Mouse (Mus musculus): ENCODE results near the gene Gm49384.
"Not testable (repeated sequence)": the region's sequence is repeated elsewhere in the genome, so short reads cannot be mapped to it uniquely, and the experiment has no call there.

Gm49384 gene

DNA sequence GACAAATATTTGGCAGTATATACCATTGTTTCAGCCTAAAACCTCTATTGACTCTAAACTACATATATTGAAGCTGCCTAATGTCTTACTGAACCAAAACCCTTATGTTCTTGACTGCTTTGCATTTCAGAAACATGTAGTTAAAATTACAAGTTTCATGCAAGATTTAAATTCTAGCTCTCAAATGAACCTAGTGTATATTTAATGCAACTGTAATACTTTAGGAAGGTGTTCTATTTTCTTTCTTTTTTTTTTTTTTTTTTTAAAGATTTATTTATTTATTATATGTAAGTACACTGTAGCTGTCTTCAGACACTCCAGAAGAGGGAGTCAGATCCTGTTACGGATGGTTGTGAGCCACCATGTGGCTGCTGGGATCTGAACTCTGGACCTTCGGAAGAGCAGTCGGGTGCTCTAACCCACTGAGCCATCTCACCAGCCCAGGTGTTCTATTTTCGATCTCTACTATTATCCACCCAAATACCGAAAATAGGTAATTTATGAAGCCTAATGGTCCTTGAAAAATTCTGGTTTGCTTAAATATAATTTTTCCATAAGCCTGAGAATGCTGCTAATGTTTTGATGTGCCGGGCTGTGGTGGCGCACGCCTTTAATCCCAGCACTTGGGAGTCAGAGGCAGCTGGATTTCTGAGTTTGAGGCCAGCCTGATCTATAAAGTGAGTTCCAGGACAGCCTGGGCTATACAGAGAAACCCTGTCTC, 37.0 kb downstream of the Gm49384 start:
- DNase-seq: not testable (repeated sequence)

- DNase-seq: no peak
Observed at GRCm38 (mm10) chr12:69164904-69165303, 39.2 kb downstream of the Gm49384 start.

DNA sequence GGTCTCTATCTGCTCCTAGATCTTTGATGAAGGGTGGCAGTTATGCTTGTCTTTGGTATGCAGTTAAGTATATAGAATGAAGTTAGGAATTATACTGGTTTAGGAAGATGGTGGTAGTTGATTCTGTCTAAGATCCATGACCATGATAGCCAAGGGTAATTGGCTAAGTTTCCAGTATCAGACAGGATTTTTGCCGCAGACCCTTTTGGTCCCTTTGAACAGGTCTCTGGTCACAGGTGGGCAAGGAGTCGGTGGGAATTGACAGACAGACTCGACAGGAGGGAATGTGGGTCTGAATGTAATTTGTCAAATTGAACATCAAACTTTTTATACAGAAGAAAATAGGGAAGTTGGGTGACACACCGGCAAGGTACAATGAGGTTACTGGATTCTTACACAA, 40.5 kb downstream of the Gm49384 start:
- not testable (repeated sequence) for DNase-seq

DNA sequence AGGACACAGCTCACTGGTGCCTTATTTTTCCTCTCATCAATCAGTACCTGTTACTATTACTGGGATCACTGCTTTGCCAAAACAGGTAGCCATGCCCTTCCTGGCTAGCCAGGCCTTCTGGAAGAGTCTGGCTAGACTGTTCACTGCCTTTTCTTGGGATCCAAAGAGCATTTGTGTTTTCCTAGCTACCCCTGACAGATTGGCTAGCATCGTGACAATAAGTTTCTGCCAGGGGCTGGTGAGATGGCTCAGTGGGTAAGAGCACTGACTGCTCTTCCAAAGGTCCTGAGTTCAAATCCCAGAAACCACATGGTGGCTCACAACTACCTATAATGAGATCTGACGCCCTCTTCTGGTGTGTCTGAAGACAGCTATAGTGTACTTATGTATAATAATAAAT, 43.4 kb downstream of the Gm49384 start:
- DNase-seq: not testable (repeated sequence)

GRCm38 (mm10) chr12:69159578-69159940, 44.5 kb downstream of the Gm49384 start:
- no peak for DNase-seq

- peak; percentile 97 to 99 for DNase-seq
Observed at GRCm38 (mm10) chr12:69158765-69159577, 45.1 kb downstream of the Gm49384 start, which contains the start of gene Rps29. Gene Rps29 (minus strand): TSS chr12:69159186.

DNA sequence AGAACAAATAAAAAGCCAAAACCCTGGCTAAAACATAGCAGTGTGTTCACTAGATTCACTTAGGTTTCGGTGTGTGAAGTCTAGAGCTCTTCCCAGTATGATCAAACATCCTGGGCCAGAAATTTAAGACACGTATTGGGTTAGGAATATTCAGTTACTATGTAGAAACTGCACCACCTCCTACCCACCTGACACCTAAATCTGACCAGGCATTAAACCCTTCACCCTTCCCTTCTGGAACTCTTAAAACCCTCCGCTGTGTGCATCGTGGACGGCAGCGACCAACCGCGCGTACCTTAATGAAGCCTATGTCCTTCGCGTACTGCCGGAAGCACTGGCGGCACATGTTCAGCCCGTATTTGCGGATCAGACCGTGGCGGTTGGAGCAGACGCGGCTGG, 45.7 kb downstream of the Gm49384 start:
- DNase-seq: no peak

DNA sequence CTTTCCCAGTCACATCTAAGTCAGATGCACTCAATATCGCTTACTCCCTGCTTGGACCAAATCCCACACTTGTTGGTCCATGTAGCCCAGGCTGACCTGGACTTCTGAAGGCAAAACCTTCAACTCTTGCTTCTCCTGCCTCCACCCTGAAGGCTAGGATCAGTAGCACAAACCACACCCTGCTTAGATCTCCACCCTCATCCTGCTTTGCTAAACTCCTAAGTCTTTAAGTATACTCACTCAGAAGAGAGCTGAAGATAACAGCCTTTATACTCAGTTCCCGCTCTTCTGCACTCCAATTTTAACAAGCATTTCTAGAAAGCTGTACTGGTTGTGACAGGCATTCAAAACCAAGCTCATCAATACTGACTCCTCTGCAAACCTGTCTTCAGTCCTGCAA, 47.0 kb downstream of the Gm49384 start:
- no peak for DNase-seq

DNA sequence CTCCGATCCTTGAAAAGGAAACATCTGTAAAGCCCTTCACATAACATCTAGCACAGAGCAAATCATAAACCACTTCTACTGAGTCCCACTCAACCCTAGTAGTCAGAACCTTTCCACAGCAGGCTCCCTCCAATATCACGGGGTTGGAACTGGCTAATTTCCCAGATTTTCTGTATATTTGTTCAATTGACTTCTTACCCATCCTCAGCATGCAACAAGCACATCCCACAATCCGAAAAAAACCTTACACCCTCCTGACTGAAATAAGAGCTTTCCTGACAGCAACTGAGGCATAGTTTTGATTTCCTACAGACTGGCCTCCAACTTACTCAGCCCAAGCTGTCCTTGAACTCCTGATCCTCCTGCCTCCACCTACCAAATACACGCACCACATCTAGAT, 47.6 kb downstream of the Gm49384 start:
- no peak for DNase-seq

DNA sequence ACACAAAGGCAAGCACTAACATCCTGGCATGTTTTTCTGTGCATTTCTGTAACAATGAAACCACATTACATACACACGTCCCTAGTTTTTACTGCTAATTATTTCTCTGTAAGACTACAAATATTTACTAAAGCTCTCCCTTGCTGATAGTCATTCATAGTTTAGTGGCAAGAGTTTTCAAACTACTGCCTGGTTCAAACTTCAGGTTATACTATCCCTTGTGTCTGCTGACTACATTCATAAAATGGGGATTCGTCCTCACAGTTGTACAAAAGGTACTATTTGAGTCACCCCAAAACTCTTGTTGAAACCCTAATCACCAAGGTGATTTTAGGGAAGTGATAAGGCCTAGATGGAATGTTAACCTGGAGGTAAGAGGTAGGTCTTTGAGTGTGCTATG, 48.1 kb downstream of the Gm49384 start:
- no peak for DNase-seq

GRCm38 (mm10) chr12:69150049-69150448, 54.0 kb downstream of the Gm49384 start:
- DNase-seq: no peak

GRCm38 (mm10) chr12:69147166-69147735, 56.8 kb downstream of the Gm49384 start:
- no peak for DNase-seq

DNA sequence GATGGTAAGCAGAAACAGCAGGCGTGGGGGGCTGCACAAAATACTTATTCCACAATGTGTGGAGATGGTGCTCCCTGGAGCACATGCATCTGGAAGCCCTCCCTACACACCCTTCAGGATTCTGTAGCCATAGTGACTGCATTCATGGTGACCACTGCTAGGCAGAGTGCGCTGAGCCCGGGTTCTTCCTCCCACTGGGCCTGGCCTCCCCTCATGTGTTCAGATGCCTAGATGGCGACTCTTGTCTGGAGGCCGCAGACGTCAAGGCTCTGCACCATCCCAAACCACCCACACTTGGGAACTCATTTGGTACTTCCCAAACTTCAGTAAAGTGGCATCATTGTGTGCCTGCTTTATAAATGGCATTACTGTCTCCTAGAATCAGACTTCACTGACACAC, 60.6 kb downstream of the Gm49384 start:
- DNase-seq: no peak

- DNase-seq: no peak
Observed at GRCm38 (mm10) chr12:69139841-69140240, 64.2 kb downstream of the Gm49384 start.

Data from lung, postnatal 4 days (tissue).